Mouse (Mus musculus) intestine, postnatal 0 days (tissue): Measurements from ENCODE around the gene Prkcsh. TPM values are rescaled to one million over a fixed set of nuclear protein-coding genes. Genes with fewer than 3 reads are reported as not detected.

Experiments
- ATAC-seq: fragments of 200-750 bp; cut with Nextera tagmentation; 2 replicates; pipeline ENCODE4 v1.8.0; 2017; ENCODE audit warnings: mild to moderate bottlenecking, moderate TSS enrichment, moderate library complexity
- H3K27ac ChIP-seq: fragments of 300-500 bp; sonication (generic); 2 replicates; pipeline ENCODE4 v1.5.1; 2014; ENCODE audit warnings: mild to moderate bottlenecking, low read depth, low read length, moderate library complexity
- H3K27me3 ChIP-seq: fragments of 300-500 bp; sonication (generic); replicated peaks from 2 replicates; pipeline ENCODE4 v1.6.1; 2014; ENCODE audit warnings: low read length, mixed read lengths; ENCODE audit not compliant: control insufficient read depth, insufficient read depth
- H3K36me3 ChIP-seq: fragments of 300-500 bp; sonication (generic); 2 replicates; pipeline ENCODE4 v1.6.1; 2014; ENCODE audit warnings: mild to moderate bottlenecking, moderate library complexity; ENCODE audit not compliant: control insufficient read depth, insufficient read depth
- H3K4me1 ChIP-seq: fragments of 300-500 bp; sonication (generic); replicated peaks from 2 replicates; pipeline ENCODE4 v1.6.1; 2014; ENCODE audit warnings: antibody characterized with exemption, low read length, mixed read lengths; ENCODE audit not compliant: control insufficient read depth, insufficient read depth
- H3K4me2 ChIP-seq: fragments of 300-500 bp; sonication (generic); replicated peaks from 2 replicates; pipeline ENCODE4 v1.6.1; 2014; ENCODE audit warnings: low read depth, mild to moderate bottlenecking, moderate library complexity
- H3K4me3 ChIP-seq: fragments of 300-500 bp; sonication (generic); 2 replicates; pipeline ENCODE4 v1.5.1; 2014; ENCODE audit warnings: low read depth, low read length
- H3K9ac ChIP-seq: fragments of 300-500 bp; sonication (generic); 2 replicates; pipeline ENCODE4 v1.6.1; 2014; ENCODE audit warnings: mild to moderate bottlenecking, low read depth, low read length
- H3K9me3 ChIP-seq: fragments of 300-500 bp; sonication (generic); 2 replicates; pipeline ENCODE4 v1.6.1; 2016; ENCODE audit warnings: mixed run types; ENCODE audit not compliant: control insufficient read depth
- CTCF ChIP-seq: sonication (generic); IDR thresholded peaks from 2 replicates; pipeline ENCODE4 v1.5.1; 2016; ENCODE audit warnings: low read depth, mild to moderate bottlenecking, control low read depth, antibody characterized with exemption, moderate library complexity
- WGBS: fragments of 180-500 bp; shearing (Covaris S2); extraction: QIAGEN DNeasy Blood & Tissue Kit; methylation state at CpG from one replicate; pipeline ENCODE4 v1.1.7; 2014; 5-methylcytosine and 5-hydroxymethylcytosine counted together
- polyA plus RNA-seq: library from polyadenylated mRNA; unstranded; fragments of >200 nt; fragmentation: Nextera tagmentation; extraction: Ambion mirVana; gene quantifications from 2 replicates; pipeline ENCODE4 v1.2.1, GENCODE M21; 2015

Prkcsh gene
- polyA plus RNA-seq, 1 experiment from 2014 or later = 104 TPM

- Histone ChIP-seq H3K9me3 (no peaks in the 10 kb centered on the region), H3K4me3 (peak within 1 kb of the TSS; percentile 50), H3K4me1 (no peaks in the 10 kb centered on the region; the same call in 1 of the 2 replicates), H3K36me3 (no peaks in the 10 kb centered on the region), H3K4me2 (peak within 1 kb of the TSS; percentile 88), H3K27me3 (peaks cover 34% of the 10 kb centered on the region), H3K27ac (no peak within 1 kb of the TSS), H3K9ac (0 out of 2 replicates have a peak within 1 kb of the TSS, but pooled peaks have one; percentile 17)
- ATAC-seq = no peak
- 29% methylated on average over 7 of the region's 8 CpGs for WGBS
- TF ChIP-seq CTCF = no peak
Observed at GRCm38 (mm10) chr9:21963417-21963816, 39.2 kb upstream of the Prkcsh start, which contains the start of gene Epor. TSS of gene Epor (minus strand) at chr9:21963506.

GRCm38 (mm10) chr9:21968883-21969282 lies 33.7 kb upstream of the Prkcsh start:
- Histone ChIP-seq H3K27ac (no peak overlapping the region), H3K4me2 (no peak overlapping the region), H3K4me3 (no peak overlapping the region), H3K27me3 (no peaks in the 10 kb centered on the region), H3K36me3 (no peaks in the 10 kb centered on the region), H3K9ac (no peak overlapping the region), H3K9me3 (no peaks in the 10 kb centered on the region), H3K4me1 (no peaks in the 10 kb centered on the region)
- ATAC-seq = no peak
- TF ChIP-seq CTCF = no peak
- 42% methylated on average over 6 of the region's 6 CpGs for WGBS

- no peak for TF ChIP-seq CTCF
- H3K4me1 ChIP-seq = no peaks in the 10 kb centered on the region
- no peak for ATAC-seq
- H3K27ac ChIP-seq = no peak overlapping the region
- no peaks in the 10 kb centered on the region for H3K36me3 ChIP-seq
- no peak overlapping the region for H3K9ac ChIP-seq
- no peaks in the 10 kb centered on the region for H3K9me3 ChIP-seq
- H3K4me2 ChIP-seq = no peak overlapping the region
- no peaks in the 10 kb centered on the region for H3K27me3 ChIP-seq
- 83% methylated on average over 4 of the region's 4 CpGs for WGBS
- no peak overlapping the region for H3K4me3 ChIP-seq
Observed at GRCm38 (mm10) chr9:21969304-21969703, 33.3 kb upstream of the Prkcsh start.

DNA sequence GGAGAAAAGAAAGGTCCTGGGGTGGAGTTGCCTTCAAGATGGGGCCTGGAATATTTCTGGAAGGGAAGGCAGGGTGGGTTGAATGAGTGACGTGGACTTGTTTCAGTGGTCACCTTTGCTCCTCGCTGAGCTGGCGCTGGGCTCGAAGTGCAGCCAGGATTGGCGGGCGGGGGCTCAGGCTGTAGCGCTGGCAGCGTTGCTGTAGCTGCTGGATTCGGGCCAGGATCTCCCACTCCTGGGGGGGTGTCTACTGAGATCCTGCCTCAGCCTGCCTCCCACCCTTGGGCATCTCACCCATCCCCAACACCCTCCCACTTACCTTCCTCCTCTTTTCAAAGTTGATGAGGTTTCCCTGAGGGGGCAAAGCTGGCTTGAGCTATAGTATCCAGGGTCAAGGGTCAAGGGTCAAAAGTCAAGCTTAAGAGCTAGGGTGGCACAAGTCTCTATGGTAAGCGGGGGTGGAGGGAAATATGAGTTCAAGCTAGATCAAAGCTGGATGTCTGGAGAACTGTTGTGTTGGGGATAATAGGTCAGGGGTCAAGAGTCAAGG lies 25.9 kb upstream of the Prkcsh start:
- no peaks in the 10 kb centered on the region for H3K9me3 ChIP-seq
- H3K27ac ChIP-seq = no peak overlapping the region
- no peak overlapping the region for H3K4me3 ChIP-seq
- no peak for TF ChIP-seq CTCF
- no peak overlapping the region for H3K4me2 ChIP-seq
- H3K36me3 ChIP-seq = no peaks in the 10 kb centered on the region
- 86% methylated on average over 10 of the region's 10 CpGs for WGBS
- H3K9ac ChIP-seq = no peak overlapping the region
- no peak for ATAC-seq
- H3K4me1 ChIP-seq = no peaks in the 10 kb centered on the region
- H3K27me3 ChIP-seq = no peaks in the 10 kb centered on the region

DNA sequence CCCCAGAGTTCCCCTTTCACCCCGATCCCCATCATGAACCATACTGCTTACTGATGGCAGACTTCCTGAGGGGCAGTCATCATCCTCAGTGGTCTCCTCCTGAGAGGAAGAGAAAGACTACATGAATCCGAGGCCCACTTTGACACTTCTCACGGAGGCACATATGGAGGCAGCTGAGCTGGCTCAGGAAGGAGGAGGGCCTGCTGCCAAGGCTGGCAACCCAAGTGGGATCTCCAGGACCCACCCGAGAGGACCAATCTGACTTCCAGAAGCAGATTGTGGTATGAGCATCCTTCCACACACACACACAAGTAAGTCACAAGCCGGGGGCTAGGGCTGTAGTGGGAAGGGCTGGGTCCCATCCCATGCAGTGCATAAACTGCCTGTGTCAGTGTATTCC lies 25.3 kb upstream of the Prkcsh start:
- no peak overlapping the region for H3K4me3 ChIP-seq
- whole genome bisulfite sequencing = 85% methylated on average over 5 of the region's 5 CpGs
- H3K36me3 ChIP-seq = no peaks in the 10 kb centered on the region
- ATAC-seq = no peak
- H3K4me1 ChIP-seq = no peaks in the 10 kb centered on the region
- no peaks in the 10 kb centered on the region for H3K9me3 ChIP-seq
- TF ChIP-seq CTCF = no peak
- no peaks in the 10 kb centered on the region for H3K27me3 ChIP-seq
- no peak overlapping the region for H3K4me2 ChIP-seq
- H3K9ac ChIP-seq = no peak overlapping the region
- no peak overlapping the region for H3K27ac ChIP-seq

DNA sequence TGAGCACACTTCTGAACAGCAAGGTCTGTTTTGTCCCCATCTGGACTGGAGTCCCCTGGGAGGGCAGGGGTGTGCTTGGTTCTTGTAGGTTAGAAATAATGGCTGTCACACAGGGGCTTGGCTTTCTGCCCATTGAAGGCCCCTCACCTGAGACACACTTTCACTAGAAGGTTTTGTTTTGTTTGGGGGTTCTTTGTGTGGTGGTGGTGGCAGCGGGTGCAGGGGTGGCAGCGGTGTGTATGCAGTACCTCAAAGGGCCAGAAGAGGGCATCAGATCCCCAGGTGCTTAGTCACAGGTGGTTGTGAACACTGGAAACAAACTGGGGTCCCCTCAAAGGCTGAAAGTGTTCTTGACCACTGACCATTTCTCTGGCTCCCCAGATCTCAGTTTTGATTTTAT lies 24.6 kb upstream of the Prkcsh start:
- TF ChIP-seq CTCF = peak; percentile 79
- Histone ChIP-seq H3K36me3 (no peaks in the 10 kb centered on the region), H3K27ac (no peak overlapping the region), H3K4me2 (no peak overlapping the region), H3K4me3 (no peak overlapping the region), H3K9me3 (no peaks in the 10 kb centered on the region), H3K27me3 (no peaks in the 10 kb centered on the region), H3K4me1 (no peaks in the 10 kb centered on the region), H3K9ac (no peak overlapping the region)
- WGBS = 22% methylated on average over 2 of the region's 2 CpGs
- no peak for ATAC-seq
